Mouse (Mus musculus) lung, postnatal 14 days (tissue): ENCODE measurements around the gene Tnrc6a.

Experiments used
- DNase-seq: peaks from one replicate; pipeline ENCODE4 v3.0.0; 2021

Tnrc6a gene

GRCm38 (mm10) chr7:123242241-123242640, 118.6 kb downstream of the Tnrc6a start:
- no peak for DNase-seq

DNA sequence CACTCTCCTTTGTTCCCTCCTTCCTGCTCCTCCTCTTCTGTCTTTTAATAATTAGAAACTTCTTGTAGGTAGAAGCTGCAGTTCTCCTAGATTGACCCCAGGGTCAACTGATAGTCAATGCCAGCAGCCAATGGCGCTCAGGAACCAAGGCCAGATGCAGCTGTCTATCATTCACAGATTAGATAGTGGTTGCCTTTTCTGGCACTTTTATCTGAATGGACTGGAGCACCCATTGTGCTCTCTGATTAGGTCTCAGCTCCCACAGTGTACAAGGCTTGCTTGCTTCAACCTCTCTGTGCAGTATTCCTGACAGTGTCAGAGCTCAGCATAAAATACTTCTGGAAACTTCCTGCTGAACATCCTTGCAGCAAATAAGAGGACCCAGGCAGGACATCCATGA, 121.1 kb downstream of the Tnrc6a start:
- no peak for DNase-seq
